Mouse (Mus musculus) neural tube, embryonic 11.5 days (tissue): ENCODE results near the gene Msmp. TPM values are rescaled to one million over a fixed set of nuclear protein-coding genes. Genes with fewer than 3 reads are reported as not detected.
A peak's percentile ranks its signal among the peaks of the same experiment; 100 is the strongest.

Source experiments
- ATAC-seq: fragments of 200-750 bp; cut with Nextera tagmentation; 2 replicates; pipeline ENCODE4 v1.8.0; 2017; ENCODE audit warnings: moderate number of reproducible peaks, mild to moderate bottlenecking, moderate TSS enrichment, moderate library complexity; ENCODE audit not compliant: insufficient read depth, low FRiP score, low TSS enrichment
- DNase-seq: peaks from one replicate; pipeline ENCODE4 v3.0.0-alpha.2; 2015; ENCODE audit warnings: low spot score
- H3K27ac ChIP-seq: fragments of 300-500 bp; sonication (generic); 2 replicates; pipeline ENCODE4 v1.5.1; 2014; ENCODE audit warnings: low read depth, mild to moderate bottlenecking, low read length
- H3K27me3 ChIP-seq: fragments of 300-500 bp; sonication (generic); 2 replicates; pipeline ENCODE4 v1.6.1; 2014; ENCODE audit warnings: mild to moderate bottlenecking, low read length, mixed read lengths; ENCODE audit not compliant: control insufficient read depth, insufficient read depth
- H3K36me3 ChIP-seq: fragments of 300-500 bp; sonication (generic); 2 replicates; pipeline ENCODE4 v1.6.1; 2014; ENCODE audit warnings: mild to moderate bottlenecking, low read length, moderate library complexity, mixed read lengths; ENCODE audit not compliant: control insufficient read depth, insufficient read depth
- H3K4me1 ChIP-seq: fragments of 300-500 bp; sonication (generic); 2 replicates; pipeline ENCODE4 v1.6.1; 2014; ENCODE audit warnings: low read length, mixed read lengths; ENCODE audit not compliant: control insufficient read depth, insufficient read depth
- H3K4me2 ChIP-seq: fragments of 300-500 bp; sonication (generic); 2 replicates; pipeline ENCODE4 v1.6.1; 2014; ENCODE audit warnings: low read depth, mild to moderate bottlenecking, moderate library complexity
- H3K4me3 ChIP-seq: fragments of 300-500 bp; sonication (generic); 2 replicates; pipeline ENCODE4 v1.5.1; 2014; ENCODE audit warnings: low read depth, low read length
- H3K9ac ChIP-seq: fragments of 300-500 bp; sonication (generic); 2 replicates; pipeline ENCODE4 v1.6.1; 2014; ENCODE audit warnings: mild to moderate bottlenecking, low read length
- H3K9me3 ChIP-seq: fragments of 300-500 bp; sonication (generic); 2 replicates; pipeline ENCODE4 v1.6.1; 2016; ENCODE audit warnings: low read length; ENCODE audit not compliant: control insufficient read depth
- WGBS: fragments of 180-500 bp; shearing (Covaris S2); extraction: QIAGEN DNeasy Blood & Tissue Kit; methylation state at CpG from one replicate; pipeline ENCODE4 v1.1.7; 2014; 5-methylcytosine and 5-hydroxymethylcytosine counted together
- polyA plus RNA-seq: library from polyadenylated mRNA; unstranded; fragments of >200 nt; fragmentation: Nextera tagmentation; extraction: Ambion mirVana; gene quantifications from 2 replicates; pipeline ENCODE4 v1.2.1, GENCODE M21; 2014

The Msmp gene
- polyA plus RNA-seq, 1 experiment from 2014 or later = 2.4 TPM

GRCm38 (mm10) chr4:43561436-43561996, 22.8 kb downstream of the Msmp start:
- Histone ChIP-seq H3K27me3 (no peaks in the 10 kb centered on the region), H3K4me1 (peaks cover 38% of the 10 kb centered on the region), H3K9me3 (no peaks in the 10 kb centered on the region), H3K27ac (peak overlapping the region; percentile 91), H3K4me3 (peak overlapping the region; percentile 89), H3K4me2 (peak overlapping the region; percentile 69), H3K9ac (peak overlapping the region; percentile 95), H3K36me3 (peaks cover 7% of the 10 kb centered on the region)
- 4% methylated on average over 16 of the region's 16 CpGs for WGBS
- no peak for DNase-seq
- 0 out of 2 replicates have a peak, but pooled peaks have one; percentile 2 for ATAC-seq

DNA sequence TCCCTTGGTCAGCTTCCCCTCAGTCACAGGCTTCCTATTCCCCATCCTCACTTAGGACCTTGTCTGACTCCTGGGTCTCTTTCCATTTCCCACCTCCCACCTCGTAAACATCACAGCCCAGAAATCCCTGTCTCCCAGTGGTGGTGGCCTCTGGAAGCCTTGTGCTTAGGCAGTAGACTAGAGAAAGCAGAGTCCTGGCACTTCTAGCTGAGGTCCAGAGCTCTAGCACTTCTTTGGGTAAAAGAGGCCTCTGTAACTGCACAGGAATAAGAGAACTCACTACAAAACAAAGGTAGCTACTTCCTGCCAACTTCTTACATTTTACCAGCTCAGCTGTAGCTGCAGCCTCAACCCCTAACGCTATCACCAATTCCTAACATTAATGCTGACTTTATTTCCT, 23.3 kb downstream of the Msmp start:
- peaks cover 38% of the 10 kb centered on the region for H3K4me1 ChIP-seq
- peak overlapping the region; percentile 89 for H3K4me3 ChIP-seq
- no peaks in the 10 kb centered on the region for H3K27me3 ChIP-seq
- ATAC-seq = no peak
- H3K9ac ChIP-seq = peak overlapping the region; percentile 37; the same call in 1 of the 2 replicates
- no peak overlapping the region for H3K27ac ChIP-seq
- peak overlapping the region; percentile 69 for H3K4me2 ChIP-seq
- DNase-seq = no peak
- H3K36me3 ChIP-seq = peaks cover 5% of the 10 kb centered on the region
- 42% methylated on average over 2 of the region's 2 CpGs for WGBS
- H3K9me3 ChIP-seq = no peaks in the 10 kb centered on the region

- DNase-seq = no peak
- ATAC-seq = no peak
- no peak overlapping the region for H3K9ac ChIP-seq
- H3K9me3 ChIP-seq = no peaks in the 10 kb centered on the region
- peak overlapping the region; percentile 69; the same call in 1 of the 2 replicates for H3K4me2 ChIP-seq
- peaks cover 4% of the 10 kb centered on the region; the same call in 1 of the 2 replicates for H3K36me3 ChIP-seq
- H3K27ac ChIP-seq = no peak overlapping the region
- H3K4me1 ChIP-seq = peaks cover 38% of the 10 kb centered on the region
- H3K27me3 ChIP-seq = no peaks in the 10 kb centered on the region
- no peak overlapping the region for H3K4me3 ChIP-seq
- WGBS = 46% methylated on average over 6 of the region's 6 CpGs
Measured at GRCm38 (mm10) chr4:43560243-43560611, 24.1 kb downstream of the Msmp start.

DNA sequence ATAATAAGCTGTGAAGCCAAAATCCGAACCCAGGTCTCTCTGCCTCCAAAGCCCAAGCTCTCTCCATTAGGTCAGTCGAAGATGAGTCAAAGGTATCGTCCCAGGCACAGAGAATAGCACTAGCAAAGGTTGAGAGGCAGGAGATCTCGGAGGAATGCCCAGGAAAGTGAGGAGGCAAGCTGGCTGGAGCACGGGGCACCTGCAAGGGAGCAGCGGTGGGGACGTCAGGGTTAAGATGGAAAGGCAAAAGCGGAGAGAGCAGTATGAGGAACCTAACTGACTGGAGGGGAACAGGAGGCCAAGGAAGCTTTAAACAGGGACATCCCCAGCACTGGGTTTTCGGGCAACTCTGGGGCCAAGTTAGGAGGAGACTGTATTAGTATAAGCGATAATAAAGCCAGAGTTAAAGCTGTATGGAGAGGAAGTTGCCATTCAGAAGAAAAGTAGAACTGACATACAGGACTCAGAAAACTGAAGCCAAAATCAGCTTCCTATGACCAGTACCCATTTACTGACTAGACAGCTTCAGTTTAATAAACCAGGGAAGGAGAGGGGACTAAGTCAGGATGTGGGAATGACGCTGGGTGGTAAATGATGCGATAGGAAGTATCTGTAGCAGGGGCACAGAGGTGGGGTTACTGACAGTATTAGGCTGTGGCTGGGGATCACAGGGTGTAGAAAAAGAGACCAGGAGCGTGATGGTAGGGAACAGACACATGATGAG, 24.6 kb downstream of the Msmp start:
- ATAC-seq (no peak), DNase-seq (no peak)
- Histone ChIP-seq H3K9ac (no peak overlapping the region), H3K36me3 (peaks cover 8% of the 10 kb centered on the region; the same call in 1 of the 2 replicates), H3K4me2 (peak overlapping the region; percentile 69; the same call in 1 of the 2 replicates), H3K27ac (no peak overlapping the region), H3K4me3 (no peak overlapping the region), H3K27me3 (no peaks in the 10 kb centered on the region), H3K9me3 (no peaks in the 10 kb centered on the region), H3K4me1 (peaks cover 38% of the 10 kb centered on the region)
- WGBS = 74% methylated on average over 13 of the region's 13 CpGs

DNA sequence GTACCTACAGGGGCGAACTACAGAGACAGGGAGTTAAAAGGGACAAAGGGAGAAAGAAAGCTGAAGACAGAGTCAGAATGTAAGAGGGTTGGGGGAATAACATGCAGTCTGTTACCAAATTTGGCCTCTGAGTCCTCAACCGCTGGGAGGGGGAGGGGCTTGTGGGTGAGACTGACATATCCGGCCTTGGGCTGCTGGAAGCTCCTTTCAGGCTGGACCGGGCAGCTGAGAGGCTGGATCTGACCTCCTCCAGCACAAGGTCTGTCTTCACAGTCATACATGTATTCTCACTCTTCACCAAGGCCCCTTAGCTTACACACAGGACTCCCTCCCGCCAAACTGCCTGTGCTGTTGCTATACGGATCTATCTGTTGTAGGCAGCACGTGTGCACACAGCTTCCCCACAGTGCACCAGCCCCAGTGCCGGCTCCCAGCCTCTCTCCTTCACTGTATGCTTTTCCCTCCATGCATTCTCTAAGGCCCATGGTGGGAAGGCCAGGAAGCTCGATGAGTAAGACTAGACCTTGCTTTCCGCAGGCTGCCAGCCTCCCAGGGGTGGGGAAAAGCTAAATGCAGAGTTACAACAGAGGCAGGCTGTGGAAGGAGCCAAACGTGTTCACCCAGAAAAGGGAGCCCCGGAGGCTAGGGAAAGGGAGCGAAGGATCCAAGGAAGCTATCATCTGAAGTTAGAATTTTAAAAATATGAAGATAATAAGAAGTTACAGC, 25.5 kb downstream of the Msmp start:
- 22% methylated on average over 13 of the region's 13 CpGs for WGBS
- H3K4me1 ChIP-seq = peaks cover 38% of the 10 kb centered on the region

GRCm38 (mm10) chr4:43558028-43558630, 26.2 kb downstream of the Msmp start:
- Histone ChIP-seq H3K4me2 (peak overlapping the region; percentile 32), H3K9me3 (no peaks in the 10 kb centered on the region), H3K4me3 (no peak overlapping the region), H3K27ac (no peak overlapping the region), H3K27me3 (no peaks in the 10 kb centered on the region), H3K36me3 (peaks cover 15% of the 10 kb centered on the region), H3K4me1 (peaks cover 33% of the 10 kb centered on the region), H3K9ac (no peak overlapping the region)
- 31% methylated on average over 5 of the region's 5 CpGs for WGBS
- ATAC-seq (no peak), DNase-seq (peak; percentile 49)

More for the DNA sequence above, 25.5 kb downstream of the Msmp start:
- H3K9me3 ChIP-seq = no peaks in the 10 kb centered on the region
- ATAC-seq = no peak
- no peak overlapping the region for H3K4me3 ChIP-seq
- H3K27ac ChIP-seq = peak overlapping the region; percentile 65
- H3K27me3 ChIP-seq = no peaks in the 10 kb centered on the region
- peak; percentile 69 for DNase-seq
- H3K36me3 ChIP-seq = peaks cover 11% of the 10 kb centered on the region
- 0 out of 2 replicates have a peak overlapping the region, but pooled peaks have one; percentile 28 for H3K9ac ChIP-seq
- H3K4me2 ChIP-seq = peak overlapping the region; percentile 32

DNA sequence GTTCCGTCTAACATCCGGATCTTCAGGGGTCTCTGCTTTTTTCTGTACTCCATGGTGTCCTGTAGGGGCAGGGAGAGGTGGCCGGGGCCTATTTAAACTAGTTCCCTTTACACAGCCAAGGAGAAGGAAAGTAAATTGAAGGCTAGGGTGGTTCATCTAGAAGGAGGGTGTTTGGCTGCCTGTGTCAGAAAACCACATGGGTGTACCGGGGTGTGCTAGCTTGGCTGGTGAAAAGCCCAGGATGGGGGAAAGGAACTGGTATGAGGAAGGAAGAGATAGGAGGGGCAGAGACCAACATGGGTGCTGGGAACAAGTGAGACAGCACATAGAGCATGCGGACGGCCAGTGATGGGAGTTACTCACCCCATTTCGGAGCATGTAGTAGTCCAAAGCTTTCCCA, 28.4 kb downstream of the Msmp start:
- H3K36me3 ChIP-seq = peaks cover 28% of the 10 kb centered on the region
- WGBS = 93% methylated on average over 7 of the region's 7 CpGs
- H3K4me3 ChIP-seq = no peak overlapping the region
- H3K9me3 ChIP-seq = no peaks in the 10 kb centered on the region; the same call in 1 of the 2 replicates
- no peak overlapping the region for H3K27ac ChIP-seq
- ATAC-seq = no peak
- peaks cover 26% of the 10 kb centered on the region for H3K4me1 ChIP-seq
- DNase-seq = no peak
- no peak overlapping the region for H3K9ac ChIP-seq
- no peaks in the 10 kb centered on the region for H3K27me3 ChIP-seq
- H3K4me2 ChIP-seq = no peak overlapping the region

- H3K27ac ChIP-seq = no peak overlapping the region
- peaks cover 10% of the 10 kb centered on the region for H3K4me1 ChIP-seq
- no peaks in the 10 kb centered on the region; the same call in 1 of the 2 replicates for H3K9me3 ChIP-seq
- no peaks in the 10 kb centered on the region for H3K27me3 ChIP-seq
- H3K36me3 ChIP-seq = peaks cover 36% of the 10 kb centered on the region
- H3K4me2 ChIP-seq = no peak overlapping the region
- no peak overlapping the region for H3K4me3 ChIP-seq
- DNase-seq (no peak), ATAC-seq (no peak)
- no peak overlapping the region for H3K9ac ChIP-seq
Measured at GRCm38 (mm10) chr4:43553891-43554290, 30.4 kb downstream of the Msmp start.
